8 mouse cellular contexts compared by ENCODE assay signal in genomic region chr6:72217415-72217784, GRCm38 (mm10). TPM values are rescaled to one million over a fixed set of nuclear protein-coding genes. Genes with fewer than 3 reads are reported as not detected.
DNase-seq lines count a peak whose midpoint lies in the region; ATAC-seq and TF ChIP-seq lines count a peak whose summit lies in the region.

No protein-coding gene starts in this region.

- TF ChIP-seq EP300 in heart, adult 2 months (IDR thresholded peaks at IDR 0.05; ENCODE audit: insufficient read depth, low read depth, low read length) = no peak
- no peak for TF ChIP-seq EP300 in ES-Bruce4 (IDR thresholded peaks at IDR 0.05; ENCODE audit: insufficient read depth, low read depth, low read length)

- peak overlapping the region; percentile 25; the same call in 1 of the 2 replicates for H3K4me2 ChIP-seq in hindbrain, embryonic 11.5 days (replicated peaks; ENCODE audit: low read depth, low read length)

- H3K9me3 ChIP-seq in ES-Bruce4 (replicated peaks; ENCODE audit: control insufficient read depth, insufficient read depth, low read length, poor library complexity, severe bottlenecking) = no peaks in the 10 kb centered on the region
- H3K9me3 ChIP-seq in hindbrain, embryonic 11.5 days (ENCODE audit: control insufficient read depth, low read length) = no peaks in the 10 kb centered on the region
- H3K9me3 ChIP-seq in midbrain, embryonic 10.5 days (replicated peaks) = no peaks in the 10 kb centered on the region

- H3K79me2 ChIP-seq in heart, adult 2 months (replicated peaks; ENCODE audit: control insufficient read depth, insufficient read depth, low read length) = no peaks in the 10 kb centered on the region

- peak; percentile 20 for ATAC-seq in hindbrain, embryonic 11.5 days (ENCODE audit: low FRiP score)

- peak overlapping the region; percentile 24; the same call in 1 of the 2 replicates for H3K4me3 ChIP-seq in heart, adult 2 months
- H3K4me3 ChIP-seq in ES-Bruce4 (ENCODE audit: low read depth, low read length) = no peak overlapping the region
- H3K4me3 ChIP-seq in hindbrain, embryonic 11.5 days (ENCODE audit: low read depth, low read length) = no peak overlapping the region; the same call in 1 of the 2 replicates
- peak overlapping the region; percentile 42 for H3K4me3 ChIP-seq in midbrain, embryonic 10.5 days

- WGBS in heart, adult 2 months = 75% methylated on average over 6 of the region's 6 CpGs
- WGBS in hindbrain, embryonic 11.5 days = 72% methylated on average over 6 of the region's 6 CpGs
- WGBS in midbrain, embryonic 10.5 days = 75% methylated on average over 6 of the region's 6 CpGs

- no peaks in the 10 kb centered on the region for H3K27me3 ChIP-seq in heart, adult 2 months (ENCODE audit: control insufficient read depth, insufficient read depth, low read length)
- H3K27me3 ChIP-seq in ES-Bruce4 (ENCODE audit: control insufficient read depth, insufficient read depth, low read length, poor library complexity, severe bottlenecking) = no peaks in the 10 kb centered on the region
- H3K27me3 ChIP-seq in hindbrain, embryonic 11.5 days (ENCODE audit: control insufficient read depth, insufficient read depth, low read length) = peaks cover 15% of the 10 kb centered on the region
- peaks cover 83% of the 10 kb centered on the region for H3K27me3 ChIP-seq in midbrain, embryonic 10.5 days (ENCODE audit: low read depth, poor library complexity, severe bottlenecking)

- no peak for TF ChIP-seq CTCF in heart, adult 2 months (IDR thresholded peaks at IDR 0.05)
- TF ChIP-seq CTCF in ES-Bruce4 (IDR thresholded peaks at IDR 0.05; ENCODE audit: low read depth, low read length) = no peak

- no peak for DNase-seq in heart, adult 2 months
- no peak for DNase-seq in heart, postnatal 4 days
- DNase-seq in hindbrain, embryonic 11.5 days (ENCODE audit: low spot score) = no peak
- no peak for DNase-seq in midbrain, embryonic 10.5 days (ENCODE audit: low spot score)
- DNase-seq in layer of hippocampus, postnatal 10 days (ENCODE audit: low spot score in 2 of 2) = no peak
- DNase-seq in frontal cortex, postnatal 10 days (ENCODE audit: low spot score in 2 of 2) = no peak
- no peak for DNase-seq in layer of hippocampus, adult 18-20 months (ENCODE audit: low spot score in 2 of 2)

- H3K4me1 ChIP-seq in heart, adult 2 months (ENCODE audit: control insufficient read depth, insufficient read depth, low read length) = peaks cover 34% of the 10 kb centered on the region
- H3K4me1 ChIP-seq in ES-Bruce4 (ENCODE audit: control insufficient read depth, insufficient read depth, low read length) = no peaks in the 10 kb centered on the region
- H3K4me1 ChIP-seq in hindbrain, embryonic 11.5 days (replicated peaks; ENCODE audit: control insufficient read depth, insufficient read depth, low read length) = peaks cover 31% of the 10 kb centered on the region
- H3K4me1 ChIP-seq in midbrain, embryonic 10.5 days = peaks cover 88% of the 10 kb centered on the region

- H3K9ac ChIP-seq in heart, adult 2 months (ENCODE audit: low read depth, low read length) = peak overlapping the region; percentile 29; the same call in 1 of the 2 replicates
- 0 out of 2 replicates have a peak overlapping the region, but pooled peaks have one; percentile 53 for H3K9ac ChIP-seq in ES-Bruce4 (ENCODE audit: low read depth, poor library complexity, severe bottlenecking)
- no peak overlapping the region for H3K9ac ChIP-seq in hindbrain, embryonic 11.5 days (ENCODE audit: low read depth, low read length)

- intact Hi-C loops in heart, adult 2 months (cut with DNase I) = loop anchor here (1.0 to 2.0 kb wide), 3 partner anchors 17 to 43 kb away; no protein-coding TSS in a partner anchor

- H3K27ac ChIP-seq in heart, adult 2 months = peak overlapping the region; percentile 88
- H3K27ac ChIP-seq in ES-Bruce4 (ENCODE audit: insufficient read depth, low read length) = no peak overlapping the region
- peak overlapping the region; percentile 85 for H3K27ac ChIP-seq in hindbrain, embryonic 11.5 days (ENCODE audit: low read depth, low read length)
- H3K27ac ChIP-seq in midbrain, embryonic 10.5 days (replicated peaks) = peak overlapping the region; percentile 85

- no peak for TF ChIP-seq POLR2A in heart, adult 2 months (IDR thresholded peaks at IDR 0.05; ENCODE audit: insufficient read depth, low read depth, low read length)
- TF ChIP-seq POLR2A in ES-Bruce4 (IDR thresholded peaks at IDR 0.05; ENCODE audit: insufficient read depth, low read length) = no peak

- peaks cover 12% of the 10 kb centered on the region for H3K36me3 ChIP-seq in heart, adult 2 months (ENCODE audit: control insufficient read depth, insufficient read depth, low read length)
- H3K36me3 ChIP-seq in ES-Bruce4 (ENCODE audit: control insufficient read depth, insufficient read depth, low read length, poor library complexity, severe bottlenecking) = no peaks in the 10 kb centered on the region
- no peaks in the 10 kb centered on the region for H3K36me3 ChIP-seq in hindbrain, embryonic 11.5 days (ENCODE audit: control insufficient read depth, insufficient read depth, low read length)
- no peaks in the 10 kb centered on the region for H3K36me3 ChIP-seq in midbrain, embryonic 10.5 days

RNA-seq across cellular contexts. Expression of gene Atoh8, which starts 18.0 kb away (rescaled TPM):
- 10 to 100 TPM; 11.0 to 13.5 TPM for total RNA-seq in heart, adult 2 months (2021)
- 9.3 and 12.7 TPM in 2 replicates for polyA plus RNA-seq in heart, adult 2 months (2012; rRNA removed)
- total RNA-seq in heart, postnatal 4 days (2021) = 1 to 10 TPM; 7.2 to 8.6 TPM
- polyA plus RNA-seq in ES-Bruce4 (2011; ENCODE audit: insufficient read depth, insufficient read length, low read depth, missing spikeins) = not detected in 2 replicates
- polyA plus RNA-seq in hindbrain, embryonic 11.5 days (2014; fragmentation: Nextera tagmentation; extraction: Ambion mirVana) = 9.2 and 9.6 TPM in 2 replicates
- polyA plus RNA-seq in midbrain, embryonic 10.5 days (2016; fragmentation: Nextera tagmentation; extraction: Ambion mirVana) = 9.2 and 11.2 TPM in 2 replicates
- 1 to 10 TPM; 2.6 to 3.0 TPM for total RNA-seq in layer of hippocampus, postnatal 10 days (2021)
- total RNA-seq in layer of hippocampus, adult 18-20 months (2021) = 1 to 10 TPM; 3.2 to 3.4 TPM

Comparison
In these comparisons a context has a peak if more than half of its experiments do, and no peak if none do; other contexts are left out.
1. H3K4me3 ChIP-seq: peak in heart, adult 2 months (single experiment) and midbrain, embryonic 10.5 days (single experiment); none in ES-Bruce4 (single experiment) and hindbrain, embryonic 11.5 days (single experiment).